Mouse (Mus musculus) MEL (cell line): ENCODE measurements around the gene Tmem170b. TPM values are rescaled to one million over a fixed set of nuclear protein-coding genes. Genes with fewer than 3 reads are reported as not detected.

Experiments
- DNase-seq: peaks from one replicate; pipeline ENCODE4 v3.0.0; 2011; ENCODE audit warnings: low read depth, low spot score
- H3K27ac ChIP-seq: 2 replicates; pipeline ENCODE4 v1.5.1; 2012; ENCODE audit warnings: low read depth, mild to moderate bottlenecking, control low read depth, low read length, moderate library complexity; ENCODE audit not compliant: control insufficient read depth
- H3K27me3 ChIP-seq, 2 experiments: fragments of 150-350 bp in 1 of 2; sonication (generic) in 1 of 2; 2 replicates each; pipeline ENCODE4 v1.6.1; 2012; ENCODE audit warnings: low read length in 2 of 2, mild to moderate bottlenecking in 2 of 2, improper control_type of control experiment in 1 of 2, moderate library complexity in 1 of 2; ENCODE audit not compliant: insufficient read depth in 2 of 2, control insufficient read depth in 1 of 2
- H3K36me3 ChIP-seq, 2 experiments: 2 replicates each; pipeline ENCODE4 v1.6.1; 2012 to 2014; ENCODE audit warnings: low read length in 2 of 2, improper control_type of control experiment in 1 of 2, inconsistent platforms in 1 of 2, mild to moderate bottlenecking in 1 of 2; ENCODE audit not compliant: insufficient read depth in 2 of 2, control insufficient read depth in 1 of 2
- H3K4me1 ChIP-seq, 2 experiments: fragments of 150-350 bp in 1 of 2; sonication (generic) in 1 of 2; 2 replicates each; pipeline ENCODE4 v1.6.1; 2012; ENCODE audit warnings: low read length in 2 of 2, improper control_type of control experiment in 1 of 2, mild to moderate bottlenecking in 1 of 2; ENCODE audit not compliant: insufficient read depth in 2 of 2, control insufficient read depth in 1 of 2
- H3K4me3 ChIP-seq, 2 experiments: fragments of 150-350 bp in 1 of 2; sonication (generic) in 1 of 2; 2 replicates each; pipeline ENCODE4 v1.5.1; 2012; ENCODE audit warnings: low read depth in 2 of 2, low read length in 2 of 2, mild to moderate bottlenecking in 2 of 2, moderate library complexity in 2 of 2, control low read depth in 1 of 2, improper control_type of control experiment in 1 of 2; ENCODE audit not compliant: control insufficient read depth in 1 of 2, insufficient read depth in 1 of 2
- H3K79me2 ChIP-seq: 2 replicates; pipeline ENCODE4 v1.6.1; 2012; ENCODE audit warnings: mild to moderate bottlenecking, low read length, moderate library complexity; ENCODE audit not compliant: control insufficient read depth, poor library complexity, insufficient read depth
- H3K9ac ChIP-seq: 2 replicates; pipeline ENCODE4 v1.6.1; 2012; ENCODE audit warnings: low read depth, mild to moderate bottlenecking, control low read depth, low read length, moderate library complexity; ENCODE audit not compliant: control insufficient read depth, poor library complexity, severe bottlenecking
- H3K9me3 ChIP-seq: fragments of 150-350 bp; sonication (generic); replicated peaks from 2 replicates; pipeline ENCODE4 v1.6.1; 2012; ENCODE audit warnings: mild to moderate bottlenecking, low read length, improper control_type of control experiment, moderate library complexity; ENCODE audit not compliant: insufficient read depth
- BHLHE40 ChIP-seq: IDR thresholded peaks from 2 replicates; pipeline ENCODE4 v1.6.1; 2012; ENCODE audit warnings: low read depth, mild to moderate bottlenecking, inconsistent platforms, low read length, improper control_type of control experiment, borderline replicate concordance
- CHD1 ChIP-seq: IDR thresholded peaks from 2 replicates; pipeline ENCODE4 v1.6.1; 2012; ENCODE audit warnings: low read depth, mild to moderate bottlenecking, inconsistent platforms, low read length, improper control_type of control experiment
- CHD2 ChIP-seq: IDR thresholded peaks from 2 replicates; pipeline ENCODE4 v1.6.1; 2011; ENCODE audit warnings: low read length, improper control_type of control experiment
- ELF1 ChIP-seq: IDR thresholded peaks from 2 replicates; pipeline ENCODE4 v1.6.1; 2014; ENCODE audit warnings: low read depth, mild to moderate bottlenecking, inconsistent platforms, low read length, improper control_type of control experiment, moderate library complexity
- EP300 ChIP-seq, 2 experiments: IDR thresholded peaks; 2 replicates each; pipeline ENCODE4 v1.6.1; 2011; ENCODE audit warnings: improper control_type of control experiment in 2 of 2, low read length in 2 of 2, low read depth in 1 of 2, mild to moderate bottlenecking in 1 of 2
- ETS1 ChIP-seq: IDR thresholded peaks from 2 replicates; pipeline ENCODE4 v1.6.1; 2012; ENCODE audit warnings: low read depth, mild to moderate bottlenecking, inconsistent platforms, low read length, improper control_type of control experiment, moderate library complexity
- HCFC1 ChIP-seq: IDR thresholded peaks from 2 replicates; pipeline ENCODE4 v1.6.1; 2012; ENCODE audit warnings: low read depth, mild to moderate bottlenecking, inconsistent platforms, low read length, improper control_type of control experiment, moderate library complexity
- JUND ChIP-seq: IDR thresholded peaks from 2 replicates; pipeline ENCODE4 v1.6.1; 2011; ENCODE audit warnings: low read depth, mild to moderate bottlenecking, improper control_type of control experiment, low read length
- MAX ChIP-seq: IDR thresholded peaks from 2 replicates; pipeline ENCODE4 v1.6.1; 2011; ENCODE audit warnings: low read length, improper control_type of control experiment
- MAZ ChIP-seq: IDR thresholded peaks from 2 replicates; pipeline ENCODE4 v1.6.1; 2012; ENCODE audit warnings: low read depth, mild to moderate bottlenecking, inconsistent platforms, low read length, improper control_type of control experiment
- MEF2A ChIP-seq: IDR thresholded peaks from 2 replicates; pipeline ENCODE4 v1.6.1; 2014; ENCODE audit warnings: low read depth, mild to moderate bottlenecking, inconsistent platforms, low read length, improper control_type of control experiment; ENCODE audit not compliant: poor library complexity, insufficient replicate concordance, severe bottlenecking; ENCODE audit errors: extremely low read depth
- MYC ChIP-seq: IDR thresholded peaks from 2 replicates; pipeline ENCODE4 v1.6.1; 2011; ENCODE audit warnings: low read depth, mild to moderate bottlenecking, low read length, improper control_type of control experiment, moderate library complexity
- NELFE ChIP-seq: IDR thresholded peaks from 2 replicates; pipeline ENCODE4 v1.6.1; 2011; ENCODE audit warnings: low read depth, low read length, improper control_type of control experiment
- NRF1 ChIP-seq: IDR thresholded peaks from 2 replicates; pipeline ENCODE4 v1.6.1; 2014; ENCODE audit warnings: low read depth, mild to moderate bottlenecking, inconsistent platforms, low read length, improper control_type of control experiment, moderate library complexity; ENCODE audit not compliant: poor library complexity, insufficient read depth, severe bottlenecking
- POLR2A ChIP-seq, 2 experiments: IDR thresholded peaks; 2 replicates each; pipeline ENCODE4 v1.6.1; 2011 to 2012; ENCODE audit warnings: low read length in 2 of 2, mild to moderate bottlenecking in 2 of 2, control low read depth in 1 of 2, improper control_type of control experiment in 1 of 2, low read depth in 1 of 2, moderate library complexity in 1 of 2; ENCODE audit not compliant: control insufficient read depth in 1 of 2, insufficient read depth in 1 of 2, poor library complexity in 1 of 2
- POLR2AphosphoS2 ChIP-seq: IDR thresholded peaks from 2 replicates; pipeline ENCODE4 v1.6.1; 2011; ENCODE audit warnings: low read length, improper control_type of control experiment
- RAD21 ChIP-seq: IDR thresholded peaks from 2 replicates; pipeline ENCODE4 v1.6.1; 2011; ENCODE audit warnings: mild to moderate bottlenecking, low read depth, low read length, improper control_type of control experiment
- RCOR1 ChIP-seq: IDR thresholded peaks from 2 replicates; pipeline ENCODE4 v1.6.1; 2012; ENCODE audit warnings: low read depth, mild to moderate bottlenecking, inconsistent platforms, low read length, improper control_type of control experiment
- SIN3A ChIP-seq: IDR thresholded peaks from 2 replicates; pipeline ENCODE4 v1.6.1; 2012; ENCODE audit warnings: low read length, improper control_type of control experiment, inconsistent platforms
- SMC3 ChIP-seq: IDR thresholded peaks from 2 replicates; pipeline ENCODE4 v1.6.1; 2011; ENCODE audit warnings: low read depth, low read length, improper control_type of control experiment
- ZKSCAN1 ChIP-seq: IDR thresholded peaks from 2 replicates; pipeline ENCODE4 v1.6.1; 2012; ENCODE audit warnings: low read depth, mild to moderate bottlenecking, inconsistent platforms, low read length, improper control_type of control experiment, moderate library complexity
- ZNF384 ChIP-seq: IDR thresholded peaks from 2 replicates; pipeline ENCODE4 v1.6.1; 2012; ENCODE audit warnings: low read depth, mild to moderate bottlenecking, inconsistent platforms, low read length, improper control_type of control experiment
- polyA plus RNA-seq, 2 experiments: library from polyadenylated mRNA; stranded (reverse) in 1 of 2; unstranded in 1 of 2; fragments of >175 nt in 1 of 2; fragments of >200 nt in 1 of 2; gene quantifications; 2 replicates each; pipeline versions ENCODE4 v1.2.1 to v1.2.4; 2012; ENCODE audit warnings: low replicate concordance in 2 of 2, low read depth in 1 of 2; ENCODE audit not compliant: insufficient read length in 2 of 2, insufficient read depth in 1 of 2, missing spikeins in 1 of 2
- total RNA-seq: library from RNA; depleted of rRNA; stranded (reverse); fragments of 300-350 nt; gene quantifications from 2 replicates; pipeline ENCODE4 v1.2.3, GENCODE M21; 2012; rRNA removed

The Tmem170b gene
- total and polyA plus RNA-seq, 3 experiments: 5.2 to 7.0 TPM; not detected in 1

DNA sequence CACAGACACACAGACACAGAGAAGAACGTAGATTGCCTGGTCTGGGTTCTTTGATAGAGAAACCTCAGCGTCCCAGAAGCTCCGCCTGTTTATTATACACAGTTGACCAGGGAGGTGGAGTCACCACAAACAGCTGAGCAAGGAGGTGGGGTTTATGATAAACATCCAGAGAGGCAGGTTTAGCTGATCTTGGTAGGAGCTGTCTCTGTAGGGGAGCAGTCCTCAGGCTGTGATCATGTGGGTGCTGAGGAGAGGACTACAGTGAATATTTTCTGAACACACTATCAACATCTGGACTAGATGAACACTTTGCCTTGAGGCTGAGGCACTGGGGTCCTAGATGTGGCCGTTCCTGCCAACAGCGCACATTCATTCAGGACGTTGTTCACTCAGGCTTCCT is 83.3 kb downstream of the Tmem170b start:
- Histone ChIP-seq H3K27me3 (no peaks in the 10 kb centered on the region), H3K36me3 (no peaks in the 10 kb centered on the region), H3K4me3 (no peak overlapping the region), H3K27ac (no peak overlapping the region), H3K9ac (no peak overlapping the region), H3K9me3 (no peaks in the 10 kb centered on the region), H3K4me1 (no peaks in the 10 kb centered on the region), H3K79me2 (no peaks in the 10 kb centered on the region)
- TF ChIP-seq BHLHE40 (no peak), POLR2AphosphoS2 (no peak), MAZ (no peak), SIN3A (no peak), CHD2 (no peak), MAX (no peak), EP300 (IDR thresholded peaks at IDR 0.05; ENCODE audit: low read depth in 1 of 2, low read length in 2 of 2) (no peak), POLR2A (IDR thresholded peaks at IDR 0.05; ENCODE audit: control insufficient read depth in 1 of 2, insufficient read depth in 1 of 2, low read depth in 1 of 2, low read length in 2 of 2, poor library complexity in 1 of 2) (no peak), RCOR1 (no peak), SMC3 (no peak), HCFC1 (no peak), ETS1 (no peak), MEF2A (no peak), MYC (no peak), NRF1 (no peak), CHD1 (no peak)
- no peak for DNase-seq

DNA sequence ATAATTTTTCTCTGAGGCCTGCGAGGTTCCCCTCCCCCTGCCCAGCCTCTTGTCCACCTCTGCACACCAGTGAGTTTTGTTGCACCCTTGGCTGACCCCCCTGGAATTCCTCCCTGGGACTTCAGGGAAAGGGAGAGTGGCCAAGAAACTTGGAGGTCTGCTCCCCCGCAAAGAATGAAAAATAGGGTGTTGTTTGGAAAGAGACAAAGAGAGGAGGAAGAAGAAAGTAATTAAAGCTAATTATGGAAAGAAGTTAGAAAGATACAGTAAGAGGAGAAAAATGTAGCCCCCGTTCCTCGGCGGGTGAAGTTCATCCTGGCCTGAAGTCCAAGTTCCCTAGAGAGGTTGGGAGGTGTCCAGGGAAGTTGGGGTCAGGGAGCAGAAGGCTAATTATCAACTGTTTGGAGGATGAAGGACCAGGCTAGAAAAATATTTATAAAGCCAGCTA is 83.9 kb downstream of the Tmem170b start:
- Histone ChIP-seq H3K27ac (no peak overlapping the region), H3K4me3 (no peak overlapping the region), H3K36me3 (no peaks in the 10 kb centered on the region), H3K79me2 (no peaks in the 10 kb centered on the region), H3K4me1 (no peaks in the 10 kb centered on the region), H3K9ac (no peak overlapping the region), H3K27me3 (no peaks in the 10 kb centered on the region), H3K9me3 (no peaks in the 10 kb centered on the region)
- no peak for DNase-seq
- TF ChIP-seq ETS1: no peak
- no peak for TF ChIP-seq RCOR1
- no peak for TF ChIP-seq SIN3A
- no peak for TF ChIP-seq ZNF384
- TF ChIP-seq ELF1: no peak
- TF ChIP-seq ZKSCAN1: no peak
- no peak for TF ChIP-seq NELFE
- no peak for TF ChIP-seq MAX
- TF ChIP-seq RAD21: no peak
- TF ChIP-seq JUND: no peak

Other genes starting within 250 kb of the Tmem170b start
- gene Nedd9, start 118.5 kb upstream of the Tmem170b start, total RNA-seq: 0.15 and 0.20 TPM in 2 replicates
- under 1 TPM in 1 of 2 experiments, not detected in 1; 0.25 TPM for gene Nedd9, start 118.5 kb upstream of the Tmem170b start, polyA plus RNA-seq
- gene Adtrp, start 241.8 kb downstream of the Tmem170b start, total RNA-seq: not detected in 2 replicates
- gene Adtrp, start 241.8 kb downstream of the Tmem170b start, polyA plus RNA-seq: not detected